Mouse (Mus musculus) neural tube, embryonic 15.5 days (tissue): ENCODE measurements around the gene Slc19a2. TPM values are rescaled to one million over a fixed set of nuclear protein-coding genes. Genes with fewer than 3 reads are reported as not detected.
A peak's percentile ranks its signal among the peaks of the same experiment; 100 is the strongest.
"Not testable (repeated sequence)": the region's sequence is repeated elsewhere in the genome, so short reads cannot be mapped to it uniquely, and the experiment has no call there.

ENCODE experiments used
- ATAC-seq: fragments of 200-750 bp; cut with Nextera tagmentation; 2 replicates; pipeline ENCODE4 v1.8.0; 2017; ENCODE audit warnings: mild to moderate bottlenecking, moderate TSS enrichment, moderate library complexity; ENCODE audit not compliant: low FRiP score
- H3K27ac ChIP-seq: fragments of 300-500 bp; sonication (generic); replicated peaks from 2 replicates; pipeline ENCODE4 v1.5.1; 2015; ENCODE audit warnings: mild to moderate bottlenecking, inconsistent platforms
- H3K27me3 ChIP-seq: fragments of 300-500 bp; sonication (generic); replicated peaks from 2 replicates; pipeline ENCODE4 v1.6.1; 2015; ENCODE audit warnings: inconsistent platforms
- H3K36me3 ChIP-seq: fragments of 300-500 bp; sonication (generic); 2 replicates; pipeline ENCODE4 v1.6.1; 2015; ENCODE audit warnings: inconsistent platforms
- H3K4me1 ChIP-seq: fragments of 300-500 bp; sonication (generic); 2 replicates; pipeline ENCODE4 v1.6.1; 2015; ENCODE audit warnings: inconsistent platforms
- H3K4me2 ChIP-seq: fragments of 300-500 bp; sonication (generic); 2 replicates; pipeline ENCODE4 v1.6.1; 2015; ENCODE audit warnings: inconsistent platforms, mild to moderate bottlenecking, moderate library complexity
- H3K4me3 ChIP-seq: fragments of 300-500 bp; sonication (generic); replicated peaks from 2 replicates; pipeline ENCODE4 v1.5.1; 2015; ENCODE audit warnings: mild to moderate bottlenecking, inconsistent platforms
- H3K9ac ChIP-seq: fragments of 300-500 bp; sonication (generic); replicated peaks from 2 replicates; pipeline ENCODE4 v1.6.1; 2015; ENCODE audit warnings: mild to moderate bottlenecking, inconsistent platforms
- H3K9me3 ChIP-seq: fragments of 300-500 bp; sonication (generic); replicated peaks from 2 replicates; pipeline ENCODE4 v1.6.1; 2016; ENCODE audit warnings: inconsistent platforms
- WGBS: fragments of 180-500 bp; shearing (Covaris S2); methylation state at CpG from one replicate; pipeline ENCODE4 v1.1.7; 2015; ENCODE audit warnings: mixed read lengths; 5-methylcytosine and 5-hydroxymethylcytosine counted together
- polyA plus RNA-seq: library from polyadenylated mRNA; unstranded; fragments of >200 nt; fragmentation: Nextera tagmentation; extraction: Ambion mirVana; gene quantifications from 2 replicates; pipeline ENCODE4 v1.2.1, GENCODE M21; 2015

Gene Slc19a2
- polyA plus RNA-seq, 1 experiment from 2014 or later, result 8.4 TPM

- not testable (repeated sequence) for H3K27me3 ChIP-seq, H3K4me1 ChIP-seq, H3K4me3 ChIP-seq, H3K9ac ChIP-seq, H3K4me2 ChIP-seq, H3K9me3 ChIP-seq, H3K36me3 ChIP-seq, ATAC-seq, H3K27ac ChIP-seq
- 62% methylated on average over 2 of the region's 4 CpGs for WGBS
Measured at GRCm38 (mm10) chr1:164231937-164232570, 16.8 kb upstream of the Slc19a2 start.

GRCm38 (mm10) chr1:164233447-164233846 lies 15.4 kb upstream of the Slc19a2 start:
- WGBS, result 91% methylated on average over 1 of the region's 1 CpGs
- ATAC-seq, result no peak
- Histone ChIP-seq H3K36me3 (no peaks in the 10 kb centered on the region), H3K4me3 (no peak overlapping the region), H3K27ac (no peak overlapping the region), H3K4me1 (no peaks in the 10 kb centered on the region), H3K9ac (no peak overlapping the region), H3K27me3 (no peaks in the 10 kb centered on the region), H3K9me3 (no peaks in the 10 kb centered on the region), H3K4me2 (no peak overlapping the region)

- Histone ChIP-seq H3K27ac (no peak overlapping the region), H3K36me3 (no peaks in the 10 kb centered on the region), H3K4me1 (no peaks in the 10 kb centered on the region), H3K27me3 (no peaks in the 10 kb centered on the region), H3K4me2 (no peak overlapping the region), H3K4me3 (no peak overlapping the region), H3K9me3 (no peaks in the 10 kb centered on the region), H3K9ac (no peak overlapping the region)
- ATAC-seq, result no peak
- WGBS, result 78% methylated on average over 7 of the region's 7 CpGs
Measured at GRCm38 (mm10) chr1:164235078-164235477, 13.8 kb upstream of the Slc19a2 start.

- Histone ChIP-seq H3K27ac (no peak overlapping the region), H3K4me1 (no peaks in the 10 kb centered on the region), H3K9ac (no peak overlapping the region), H3K4me2 (no peak overlapping the region), H3K4me3 (no peak overlapping the region), H3K9me3 (no peaks in the 10 kb centered on the region), H3K36me3 (no peaks in the 10 kb centered on the region), H3K27me3 (no peaks in the 10 kb centered on the region)
- WGBS, result 77% methylated on average over 7 of the region's 7 CpGs
- no peak for ATAC-seq
Measured at GRCm38 (mm10) chr1:164236078-164236477, 12.8 kb upstream of the Slc19a2 start.

- Histone ChIP-seq H3K27me3 (no peaks in the 10 kb centered on the region), H3K36me3 (no peaks in the 10 kb centered on the region), H3K4me3 (no peak overlapping the region), H3K9ac (no peak overlapping the region), H3K4me1 (no peaks in the 10 kb centered on the region), H3K9me3 (no peaks in the 10 kb centered on the region), H3K4me2 (no peak overlapping the region), H3K27ac (no peak overlapping the region)
- no peak for ATAC-seq
- 86% methylated on average over 2 of the region's 2 CpGs for WGBS
Measured at GRCm38 (mm10) chr1:164241494-164241893, 7.4 kb upstream of the Slc19a2 start.

GRCm38 (mm10) chr1:164242809-164243208 lies 6.0 kb upstream of the Slc19a2 start:
- WGBS, result 69% methylated on average over 8 of the region's 8 CpGs
- Histone ChIP-seq H3K36me3 (no peaks in the 10 kb centered on the region), H3K4me3 (no peak overlapping the region), H3K4me2 (no peak overlapping the region), H3K27ac (no peak overlapping the region), H3K4me1 (peaks cover 5% of the 10 kb centered on the region), H3K9ac (no peak overlapping the region), H3K27me3 (no peaks in the 10 kb centered on the region), H3K9me3 (no peaks in the 10 kb centered on the region)
- no peak for ATAC-seq

- H3K27me3 ChIP-seq, result no peaks in the 10 kb centered on the region
- peaks cover 25% of the 10 kb centered on the region for H3K4me1 ChIP-seq
- H3K4me2 ChIP-seq, result peak overlapping the region; percentile 75
- 0 out of 2 replicates have a peak overlapping the region, but pooled peaks have one; percentile 58 for H3K9ac ChIP-seq
- ATAC-seq, result no peak
- H3K9me3 ChIP-seq, result no peaks in the 10 kb centered on the region
- H3K27ac ChIP-seq, result no peak overlapping the region
- 26% methylated on average over 8 of the region's 8 CpGs for WGBS
- H3K36me3 ChIP-seq, result no peaks in the 10 kb centered on the region
- H3K4me3 ChIP-seq, result peak overlapping the region; percentile 63; the same call in 1 of the 2 replicates
Measured at GRCm38 (mm10) chr1:164247442-164247841, 1.4 kb upstream of the Slc19a2 start.

GRCm38 (mm10) chr1:164247971-164248370 lies 875 bp upstream of the Slc19a2 start:
- peaks cover 25% of the 10 kb centered on the region for H3K4me1 ChIP-seq
- peak overlapping the region; percentile 63 for H3K4me3 ChIP-seq
- peak overlapping the region; percentile 81 for H3K27ac ChIP-seq
- 9% methylated on average over 10 of the region's 10 CpGs for WGBS
- peak overlapping the region; percentile 75 for H3K4me2 ChIP-seq
- H3K27me3 ChIP-seq, result no peaks in the 10 kb centered on the region
- no peak for ATAC-seq
- H3K9me3 ChIP-seq, result no peaks in the 10 kb centered on the region
- no peaks in the 10 kb centered on the region for H3K36me3 ChIP-seq
- peak overlapping the region; percentile 58 for H3K9ac ChIP-seq

GRCm38 (mm10) chr1:164249332-164249711 lies 476 bp downstream of the Slc19a2 start:
- under 1% methylated on average over 33 of the region's 33 CpGs for WGBS
- Histone ChIP-seq H3K27me3 (no peaks in the 10 kb centered on the region), H3K36me3 (no peaks in the 10 kb centered on the region), H3K4me3 (peak overlapping the region; percentile 63), H3K4me1 (peaks cover 25% of the 10 kb centered on the region), H3K27ac (peak overlapping the region; percentile 81), H3K4me2 (peak overlapping the region; percentile 75), H3K9me3 (no peaks in the 10 kb centered on the region), H3K9ac (peak overlapping the region; percentile 59)
- peak; percentile 49 for ATAC-seq

- H3K9me3 ChIP-seq, result no peaks in the 10 kb centered on the region
- no peak for ATAC-seq
Measured at GRCm38 (mm10) chr1:164250391-164251150, 1.7 kb downstream of the Slc19a2 start.

GRCm38 (mm10) chr1:164251438-164251837 lies 2.6 kb downstream of the Slc19a2 start:
- no peak overlapping the region for H3K27ac ChIP-seq
- no peak overlapping the region for H3K9ac ChIP-seq
- no peaks in the 10 kb centered on the region for H3K27me3 ChIP-seq
- no peak for ATAC-seq
- H3K9me3 ChIP-seq, result no peaks in the 10 kb centered on the region
- H3K4me3 ChIP-seq, result no peak overlapping the region
- H3K4me2 ChIP-seq, result no peak overlapping the region
- H3K36me3 ChIP-seq, result no peaks in the 10 kb centered on the region
- peaks cover 25% of the 10 kb centered on the region for H3K4me1 ChIP-seq
- 91% methylated on average over 1 of the region's 1 CpGs for WGBS

More at GRCm38 (mm10) chr1:164250391-164251150, 1.7 kb downstream of the Slc19a2 start:
- no peak overlapping the region for H3K9ac ChIP-seq
- WGBS, result 68% methylated on average over 8 of the region's 8 CpGs
- H3K4me3 ChIP-seq, result peak overlapping the region; percentile 63
- peaks cover 25% of the 10 kb centered on the region for H3K4me1 ChIP-seq
- peak overlapping the region; percentile 75 for H3K4me2 ChIP-seq
- H3K27ac ChIP-seq, result no peak overlapping the region
- no peaks in the 10 kb centered on the region for H3K36me3 ChIP-seq
- H3K27me3 ChIP-seq, result no peaks in the 10 kb centered on the region

GRCm38 (mm10) chr1:164252551-164252950 lies 3.7 kb downstream of the Slc19a2 start:
- 69% methylated on average over 5 of the region's 5 CpGs for WGBS
- no peak overlapping the region for H3K27ac ChIP-seq
- no peaks in the 10 kb centered on the region for H3K9me3 ChIP-seq
- H3K4me1 ChIP-seq, result peaks cover 23% of the 10 kb centered on the region
- no peak overlapping the region for H3K4me3 ChIP-seq
- ATAC-seq, result no peak
- no peaks in the 10 kb centered on the region for H3K27me3 ChIP-seq
- H3K36me3 ChIP-seq, result no peaks in the 10 kb centered on the region
- H3K9ac ChIP-seq, result no peak overlapping the region
- H3K4me2 ChIP-seq, result no peak overlapping the region
